Mouse (Mus musculus) brown adipose tissue, adult 24 weeks (tissue): Measurements from ENCODE around the gene Cc2d2b. TPM values are rescaled to one million over a fixed set of nuclear protein-coding genes. Genes with fewer than 3 reads are reported as not detected.

Experiments used
- H3K27ac ChIP-seq: fragments of 200-500 bp; replicated peaks from 2 replicates; pipeline ENCODE4 v1.5.1; 2012; ENCODE audit warnings: low read depth, mild to moderate bottlenecking, low read length
- H3K4me1 ChIP-seq: fragments of 200-500 bp; 2 replicates; pipeline ENCODE4 v1.6.1; 2012; ENCODE audit warnings: low read length, mixed read lengths; ENCODE audit not compliant: control insufficient read depth, insufficient read depth, insufficient read length
- H3K4me3 ChIP-seq: fragments of 200-500 bp; 2 replicates; pipeline ENCODE4 v1.5.1; 2012; ENCODE audit warnings: low read depth, mild to moderate bottlenecking, low read length, moderate library complexity; ENCODE audit not compliant: insufficient read depth
- polyA plus RNA-seq: library from polyadenylated mRNA; stranded (reverse); fragments of >200 nt; gene quantifications from 2 replicates; pipeline ENCODE4 v1.2.4, GENCODE M21; 2012; ENCODE audit not compliant: missing spikeins, insufficient read depth, insufficient read length

The Cc2d2b gene
- polyA plus RNA-seq, 1 experiment, result not detected

GRCm38 (mm10) chr19:40811840-40812239 lies 63.3 kb downstream of the Cc2d2b start:
- no peaks in the 10 kb centered on the region for H3K4me1 ChIP-seq

GRCm38 (mm10) chr19:40812778-40813177 lies 64.2 kb downstream of the Cc2d2b start:
- no peaks in the 10 kb centered on the region for H3K4me1 ChIP-seq
- H3K27ac ChIP-seq, result no peak overlapping the region
- no peak overlapping the region for H3K4me3 ChIP-seq

More at GRCm38 (mm10) chr19:40811840-40812239, 63.3 kb downstream of the Cc2d2b start:
- H3K4me3 ChIP-seq, result no peak overlapping the region
- H3K27ac ChIP-seq, result no peak overlapping the region

GRCm38 (mm10) chr19:40813385-40813784 lies 64.8 kb downstream of the Cc2d2b start:
- H3K4me3 ChIP-seq, result no peak overlapping the region
- H3K27ac ChIP-seq, result no peak overlapping the region

GRCm38 (mm10) chr19:40815645-40816183 lies 67.2 kb downstream of the Cc2d2b start:
- H3K27ac ChIP-seq, result no peak overlapping the region
- H3K4me3 ChIP-seq, result no peak overlapping the region

More at GRCm38 (mm10) chr19:40813385-40813784, 64.8 kb downstream of the Cc2d2b start:
- H3K4me1 ChIP-seq, result no peaks in the 10 kb centered on the region

GRCm38 (mm10) chr19:40817901-40818532 lies 69.5 kb downstream of the Cc2d2b start:
- H3K4me3 ChIP-seq, result no peak overlapping the region
- no peak overlapping the region for H3K27ac ChIP-seq
- no peaks in the 10 kb centered on the region for H3K4me1 ChIP-seq

More at GRCm38 (mm10) chr19:40815645-40816183, 67.2 kb downstream of the Cc2d2b start:
- no peaks in the 10 kb centered on the region for H3K4me1 ChIP-seq

- Histone ChIP-seq H3K4me1 (no peaks in the 10 kb centered on the region), H3K4me3 (no peak overlapping the region), H3K27ac (no peak overlapping the region)
These were observed 70.2 kb downstream of the Cc2d2b start for GRCm38 (mm10) chr19:40818764-40819163.

- no peak overlapping the region for H3K27ac ChIP-seq
- H3K4me1 ChIP-seq, result no peaks in the 10 kb centered on the region
- H3K4me3 ChIP-seq, result no peak overlapping the region
These were observed 72.8 kb downstream of the Cc2d2b start for GRCm38 (mm10) chr19:40821306-40821825.

GRCm38 (mm10) chr19:40825636-40826035 lies 77.1 kb downstream of the Cc2d2b start:
- no peaks in the 10 kb centered on the region for H3K4me1 ChIP-seq
- H3K27ac ChIP-seq, result no peak overlapping the region
- no peak overlapping the region for H3K4me3 ChIP-seq

- Histone ChIP-seq H3K27ac (no peak overlapping the region), H3K4me1 (no peaks in the 10 kb centered on the region), H3K4me3 (no peak overlapping the region)
These were observed 78.2 kb downstream of the Cc2d2b start for GRCm38 (mm10) chr19:40826735-40827134.

- 0 out of 2 replicates have a peak, but pooled peaks cover 2% of the 10 kb centered on the region for H3K4me1 ChIP-seq
- no peak overlapping the region for H3K27ac ChIP-seq
- H3K4me3 ChIP-seq, result peak overlapping the region; percentile 95; the same call in 1 of the 2 replicates
These were observed 81.6 kb downstream of the Cc2d2b start for GRCm38 (mm10) chr19:40830198-40830597.

- Histone ChIP-seq H3K27ac (peak within 1 kb of the TSS; percentile 7; the same call in 1 of the 2 replicates), H3K4me1 (0 out of 2 replicates have a peak, but pooled peaks cover 2% of the 10 kb centered on the region), H3K4me3 (peak within 1 kb of the TSS; percentile 95)
These were observed 82.3 kb downstream of the Cc2d2b start, which contains the start of gene Ccnj for GRCm38 (mm10) chr19:40830703-40831415. Ccnj (plus strand) TSS chr19:40831279.

GRCm38 (mm10) chr19:40831416-40832201 lies 83.1 kb downstream of the Cc2d2b start:
- H3K27ac ChIP-seq, result peak overlapping the region; percentile 7; the same call in 1 of the 2 replicates
- 0 out of 2 replicates have a peak, but pooled peaks cover 2% of the 10 kb centered on the region for H3K4me1 ChIP-seq
- H3K4me3 ChIP-seq, result peak overlapping the region; percentile 95

GRCm38 (mm10) chr19:40832361-40832760 lies 83.8 kb downstream of the Cc2d2b start:
- peaks cover 2% of the 10 kb centered on the region; the same call in 1 of the 2 replicates for H3K4me1 ChIP-seq
- peak overlapping the region; percentile 95 for H3K4me3 ChIP-seq
- H3K27ac ChIP-seq, result no peak overlapping the region

GRCm38 (mm10) chr19:40834436-40834835 lies 85.9 kb downstream of the Cc2d2b start:
- H3K4me3 ChIP-seq, result no peak overlapping the region
- peaks cover 2% of the 10 kb centered on the region; the same call in 1 of the 2 replicates for H3K4me1 ChIP-seq
- H3K27ac ChIP-seq, result no peak overlapping the region
